ENCODE assay signal across 1 mouse cellular context in the genomic region with DNA sequence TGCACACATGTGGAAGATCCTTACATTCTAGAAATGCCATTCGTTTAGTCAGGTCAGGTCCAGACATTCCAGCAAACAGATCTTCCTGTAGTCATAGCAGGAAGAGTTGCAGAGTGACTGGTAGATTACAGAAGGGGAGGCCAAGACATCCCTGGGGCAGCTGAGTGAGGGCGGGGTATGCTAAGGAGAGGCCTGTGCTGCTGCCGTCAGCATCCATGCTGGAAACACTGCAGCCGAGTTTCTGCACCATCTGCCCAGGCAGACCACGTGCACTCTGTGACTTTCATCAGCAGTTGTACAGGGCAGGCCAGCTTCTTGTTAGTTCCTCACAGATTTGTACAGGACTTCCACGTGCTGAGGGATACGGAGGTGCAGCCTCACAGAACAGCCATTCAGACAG.
TF ChIP-seq lines count a peak whose summit lies in the region.

No protein-coding gene starts in this region.

TF ChIP-seq in CH12.LX, 34 proteins besides CTCF, POLR2A, EP300 and RAD21 (continued from another document):
- TF ChIP-seq USF2 (conservative IDR thresholded peaks at IDR 0.05; ENCODE audit: low read depth, low read length) = no peak
- no peak for TF ChIP-seq MXI1 (IDR thresholded peaks at IDR 0.05; ENCODE audit: low read depth, low read length)
- no peak for TF ChIP-seq GABPA (IDR thresholded peaks at IDR 0.05; ENCODE audit: insufficient replicate concordance, low read depth, low read length)
- TF ChIP-seq JUND (conservative IDR thresholded peaks at IDR 0.05; ENCODE audit: low read depth, low read length) = no peak
- TF ChIP-seq SIN3A (IDR thresholded peaks at IDR 0.05; ENCODE audit: low read length) = no peak
- TF ChIP-seq IRF4 (IDR thresholded peaks at IDR 0.05; ENCODE audit: low read depth, low read length) = no peak
- no peak for TF ChIP-seq ZC3H11A (IDR thresholded peaks at IDR 0.05; ENCODE audit: low read depth, low read length)
- TF ChIP-seq JUN (IDR thresholded peaks at IDR 0.05; ENCODE audit: insufficient read depth, low read depth, low read length) = no peak
- no peak for TF ChIP-seq NELFE (IDR thresholded peaks at IDR 0.05; ENCODE audit: low read depth, low read length)
- TF ChIP-seq UBTF (IDR thresholded peaks at IDR 0.05; ENCODE audit: low read depth, low read length) = no peak
- TF ChIP-seq E2F4 (IDR thresholded peaks at IDR 0.05; ENCODE audit: insufficient replicate concordance, low read depth, low read length) = no peak
- TF ChIP-seq BHLHE40 (IDR thresholded peaks at IDR 0.05; ENCODE audit: low read depth, low read length) = peak; percentile 53
- no peak for TF ChIP-seq HCFC1 (IDR thresholded peaks at IDR 0.05; ENCODE audit: low read depth, low read length)
- no peak for TF ChIP-seq CHD1 (IDR thresholded peaks at IDR 0.05; ENCODE audit: low read depth, low read length)
- no peak for TF ChIP-seq MAFK (IDR thresholded peaks at IDR 0.05; ENCODE audit: insufficient replicate concordance, low read length)
